Mouse (Mus musculus) spleen, adult 18-20 months (tissue): ENCODE data around the gene Coa7.

Source experiments
- DNase-seq, 2 experiments: peaks; one replicate each; pipeline ENCODE4 v3.0.0; 2022; ENCODE audit warnings: mixed read lengths in 2 of 2

The Coa7 gene

DNA sequence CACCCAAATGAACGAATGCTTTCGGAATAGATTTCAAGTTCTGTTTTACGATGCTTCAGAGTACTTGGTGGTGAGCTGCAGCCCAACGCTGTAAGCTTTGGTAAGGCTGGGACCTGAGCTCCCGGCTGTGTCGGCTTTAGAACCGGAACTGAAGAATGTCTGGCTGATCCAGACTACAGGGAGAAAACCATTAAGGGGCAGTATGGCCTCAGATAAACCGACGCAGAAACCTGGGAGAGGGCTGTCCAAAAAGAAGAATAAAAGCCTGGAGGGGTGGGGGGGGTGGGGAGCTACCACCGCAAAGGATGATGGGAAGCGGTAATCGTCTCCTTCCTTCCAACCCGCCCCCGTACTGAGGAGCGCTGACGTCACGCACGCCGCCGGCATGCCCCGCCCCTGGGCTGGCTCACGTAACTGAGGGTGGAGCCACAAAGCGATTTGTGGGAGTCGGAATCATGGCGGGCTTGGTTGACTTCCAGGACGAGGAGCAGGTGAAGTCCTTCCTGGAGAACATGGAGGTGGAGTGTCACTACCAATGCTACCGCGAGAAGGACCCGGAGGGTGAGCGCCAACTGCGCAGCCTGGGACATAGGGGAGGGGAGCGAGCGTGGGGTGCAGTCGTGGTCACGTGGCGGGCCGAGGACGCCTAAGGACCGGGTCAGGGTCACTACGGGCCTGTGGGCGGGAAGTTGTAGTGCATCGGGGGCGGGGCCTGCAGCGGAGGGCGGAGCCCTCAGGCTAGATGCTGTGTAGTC, at the start of gene Coa7:
Gene Coa7 (plus strand): TSS at position 411 of the 755 bp plus-strand sequence.
- DNase-seq = peak; percentile 94 to 96

GRCm38 (mm10) chr4:108300266-108300665, 27.7 kb upstream of the Coa7 start:
- peak in 1 of 2 experiments; percentile 21 for DNase-seq

DNA sequence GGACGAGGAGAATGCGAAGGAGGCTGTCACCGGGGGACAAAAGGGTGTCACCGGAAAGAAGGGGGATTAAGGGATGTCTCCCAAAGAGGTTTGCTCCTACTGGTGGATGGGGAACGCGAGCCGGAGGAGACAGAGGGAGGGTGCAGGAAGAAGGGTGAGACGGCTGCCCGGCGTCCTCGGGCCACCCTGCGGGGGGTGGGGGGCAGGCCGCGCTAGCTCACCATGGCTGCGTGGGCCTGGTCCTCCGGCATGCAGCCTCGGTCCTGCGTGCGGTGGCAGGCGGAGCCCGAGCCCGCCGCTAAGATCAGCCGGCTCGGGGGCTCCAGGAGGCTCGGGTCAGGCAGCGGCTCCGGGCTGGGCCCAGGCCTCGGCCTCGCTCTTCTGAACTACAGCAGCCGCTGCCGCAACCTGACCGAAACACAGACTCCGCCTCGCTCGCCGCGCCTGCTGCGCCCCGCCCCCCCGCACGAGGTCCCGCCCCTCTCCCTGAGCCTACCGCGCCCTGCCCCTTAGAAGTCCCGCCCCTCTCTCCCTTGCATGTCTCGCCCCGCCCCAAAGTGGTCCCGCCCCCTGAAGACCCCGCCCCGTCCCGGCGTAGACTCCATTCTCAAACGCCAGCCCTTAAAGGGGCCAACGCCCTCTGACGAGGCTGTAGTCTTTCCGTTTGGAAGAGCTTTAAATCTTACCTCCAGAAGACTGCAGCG, 27.1 kb upstream of the Coa7 start, which contains the start of gene Zyg11b:
Gene Zyg11b (minus strand): TSS at position 427 of the 704 bp plus-strand sequence.
- DNase-seq = peak; percentile 83 to 84

DNA sequence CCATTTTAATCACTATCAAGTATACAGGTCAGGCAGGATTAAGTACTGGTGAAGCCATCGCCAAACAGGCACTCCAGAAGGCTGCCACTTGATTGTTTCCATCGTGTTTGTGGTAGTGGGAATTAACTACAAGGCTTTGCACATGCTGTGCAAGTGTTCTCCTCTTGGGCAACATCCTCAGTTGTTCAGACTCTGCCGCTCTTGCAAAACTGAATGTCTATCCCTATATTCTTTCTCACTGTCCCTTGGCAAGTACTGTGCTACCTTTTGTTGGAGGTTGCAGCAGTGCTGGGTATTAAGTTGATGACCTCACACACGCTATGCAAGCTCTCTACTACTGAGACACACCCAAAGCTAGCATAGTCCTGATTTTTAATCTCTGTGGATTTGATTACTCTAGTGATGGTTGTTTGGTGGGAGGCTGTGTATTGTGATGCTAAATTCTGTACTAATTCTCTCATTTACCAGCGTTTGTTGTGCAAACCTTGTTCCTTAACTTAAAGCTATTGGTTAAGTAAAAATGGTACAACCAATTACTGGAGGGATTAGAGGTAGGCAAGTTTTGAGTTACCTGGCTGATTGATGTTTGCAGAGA, 25.5 kb upstream of the Coa7 start:
- DNase-seq = no peak

GRCm38 (mm10) chr4:108310706-108311105, 17.2 kb upstream of the Coa7 start:
- DNase-seq = peak; percentile 53 to 60

DNA sequence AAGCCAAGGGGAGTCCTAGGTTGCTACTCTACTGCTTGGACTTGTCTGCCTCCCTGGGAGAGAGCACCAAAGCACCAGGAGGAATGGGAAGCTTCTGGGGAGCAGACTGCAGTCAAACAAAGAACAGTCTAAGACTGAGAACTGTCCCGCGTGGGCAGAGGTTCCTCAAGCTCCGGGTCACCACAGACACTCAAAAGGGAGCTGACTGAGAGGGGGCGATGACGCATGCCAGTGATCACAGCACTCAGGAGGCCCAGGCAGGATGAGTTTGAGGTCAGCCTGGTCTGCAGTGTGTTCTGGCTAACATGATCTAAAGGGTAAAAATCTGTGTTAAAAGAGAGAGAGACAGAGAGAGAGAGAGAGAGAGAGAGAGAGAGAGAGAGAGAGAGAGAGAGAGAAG, 13.9 kb upstream of the Coa7 start:
- peak in 1 of 2 experiments; percentile 16 for DNase-seq

- no peak for DNase-seq
These were observed 10.0 kb upstream of the Coa7 start for GRCm38 (mm10) chr4:108317656-108318605.

GRCm38 (mm10) chr4:108318649-108319615, 9.0 kb upstream of the Coa7 start:
- DNase-seq = peak in 1 of 2 experiments; percentile 22

- no peak for DNase-seq
These were observed 8.2 kb upstream of the Coa7 start for GRCm38 (mm10) chr4:108319747-108320146.

DNA sequence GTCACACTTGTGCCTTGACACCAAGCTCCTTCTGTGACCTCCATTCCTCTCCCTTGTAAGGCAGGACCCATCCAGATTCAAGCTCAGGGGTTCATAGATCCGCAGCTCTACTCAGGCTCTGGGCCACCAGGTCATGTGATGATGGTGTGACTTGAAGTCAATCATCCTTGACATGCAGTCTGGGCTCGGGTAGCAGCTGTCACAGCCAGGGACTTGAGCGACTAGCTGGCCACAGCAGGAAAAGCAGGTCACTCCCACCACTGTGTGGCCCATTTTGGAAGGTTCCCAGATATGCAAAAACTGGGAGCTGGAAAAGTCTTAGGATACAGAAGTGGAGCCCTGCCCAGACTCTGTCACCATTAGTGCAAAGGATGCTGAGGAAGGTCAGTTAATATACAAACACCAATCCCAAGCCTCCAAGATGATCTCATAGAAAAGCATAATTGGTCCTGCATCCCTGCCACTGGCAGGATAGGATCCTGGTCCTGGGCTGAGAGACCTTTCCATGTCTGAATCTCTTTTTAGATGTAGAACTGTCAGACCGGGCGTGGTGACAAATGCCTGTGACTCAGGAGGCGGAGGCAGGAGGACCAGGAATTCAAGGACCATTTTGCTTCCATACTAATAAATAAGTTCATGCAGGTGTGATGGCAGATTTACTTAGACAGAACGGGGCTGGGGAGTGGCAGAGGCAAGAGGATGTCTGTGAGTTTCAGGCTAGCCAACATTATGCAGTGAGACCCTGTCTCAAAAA, 7.1 kb upstream of the Coa7 start:
- DNase-seq = peak; percentile 23 to 33

DNA sequence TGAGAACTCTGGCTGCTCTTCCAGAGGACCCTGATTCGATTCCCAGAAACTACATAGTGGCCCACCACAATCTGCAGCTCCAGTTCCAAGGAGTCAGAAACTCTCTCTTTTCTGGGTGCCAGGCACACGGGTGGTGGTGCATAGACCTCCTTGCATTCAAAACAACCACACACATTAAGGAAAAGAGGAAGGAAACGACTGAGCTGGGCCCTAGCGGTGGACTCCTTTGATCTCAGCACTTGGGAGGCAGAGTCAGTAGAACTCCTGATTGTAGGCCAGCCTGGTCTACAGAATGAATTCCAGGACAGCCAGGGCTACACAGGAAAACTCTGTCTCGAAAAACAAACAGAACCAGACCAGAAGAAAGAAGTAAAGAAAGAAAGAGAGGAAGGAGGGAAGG, 4.4 kb upstream of the Coa7 start:
- DNase-seq = no peak

DNA sequence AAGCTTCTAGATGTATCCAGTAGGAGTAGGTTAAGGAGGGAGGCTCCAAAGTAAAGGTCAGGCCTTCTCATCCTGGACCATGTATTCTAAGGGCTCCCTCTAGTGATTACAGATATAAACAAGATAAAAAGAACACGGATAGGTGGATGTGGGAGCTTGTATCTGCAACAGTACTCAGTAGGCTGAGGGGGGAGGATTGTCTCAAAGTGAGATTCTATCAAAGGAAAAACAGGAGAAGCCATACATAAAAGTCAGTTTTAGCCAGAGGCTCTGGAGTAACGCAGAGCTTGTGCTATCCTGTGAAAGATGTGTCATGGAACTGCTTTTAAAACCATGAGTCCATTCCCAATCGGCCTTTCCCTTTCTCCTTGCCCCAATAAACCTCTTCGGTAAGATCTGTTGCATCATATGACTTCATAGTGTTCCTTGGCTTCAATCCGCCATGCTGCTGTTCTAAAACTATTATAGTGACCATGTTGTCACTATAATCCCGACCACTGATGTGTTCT, 815 bp upstream of the Coa7 start:
- DNase-seq = peak in 1 of 2 experiments; percentile 14

DNA sequence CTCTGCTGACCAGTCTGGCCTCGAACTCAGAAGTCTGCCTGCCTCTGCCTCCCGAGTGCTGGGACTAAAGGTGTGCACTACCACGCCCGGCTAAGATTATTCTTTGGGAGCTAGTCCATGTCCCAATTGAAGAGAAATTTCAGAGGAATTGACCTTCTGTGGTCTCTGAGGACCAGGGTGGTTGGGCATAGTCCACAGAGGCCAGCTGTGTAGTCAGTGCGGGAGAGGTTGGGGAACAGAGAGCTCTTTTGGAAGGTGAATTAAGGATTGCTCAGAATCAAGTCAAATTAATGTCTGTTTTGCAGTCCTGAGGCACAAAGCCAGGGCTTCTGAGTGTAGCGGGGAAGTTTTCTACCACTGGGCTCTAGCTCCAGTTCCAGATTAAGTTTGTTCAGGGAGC, 1.9 kb downstream of the Coa7 start:
- DNase-seq = no peak

DNA sequence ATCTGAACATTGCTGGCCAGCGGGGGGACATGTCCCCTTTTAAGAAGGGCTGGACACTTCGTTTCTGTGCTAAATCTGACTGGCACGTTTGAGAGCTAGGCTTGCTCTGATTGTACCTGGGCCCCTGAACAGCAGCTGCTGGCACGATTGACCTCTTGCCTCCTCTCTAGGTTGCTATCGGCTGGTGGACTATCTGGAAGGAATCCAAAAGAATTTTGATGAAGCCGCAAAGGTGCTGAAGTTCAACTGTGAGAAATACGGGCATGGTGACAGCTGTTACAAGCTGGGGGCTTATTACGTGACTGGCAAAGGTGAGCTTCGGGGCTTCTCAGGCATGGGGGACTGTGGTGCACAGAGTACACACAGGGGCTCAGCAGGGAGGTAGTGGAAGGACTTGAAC, 4.1 kb downstream of the Coa7 start:
- DNase-seq = no peak

DNA sequence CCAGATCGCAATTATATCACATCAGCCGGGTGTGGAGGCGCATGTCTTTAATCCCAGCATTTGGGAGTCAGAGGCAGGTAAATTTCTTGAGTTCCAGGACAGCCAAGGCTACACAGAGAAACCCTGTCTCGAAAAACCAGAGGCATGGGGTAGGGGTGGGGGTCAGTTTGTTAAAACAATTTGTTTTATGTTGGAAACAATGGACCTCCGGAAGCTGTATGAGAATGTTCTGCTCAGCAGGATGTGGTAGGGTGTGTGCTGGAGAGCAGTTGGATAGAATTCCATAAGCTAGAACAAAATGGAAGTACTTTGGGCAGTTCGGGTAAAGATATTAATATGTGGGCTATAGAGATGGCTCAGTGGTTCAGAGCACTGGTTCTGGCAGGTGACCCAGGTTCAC, 7.5 kb downstream of the Coa7 start:
- no peak for DNase-seq

DNA sequence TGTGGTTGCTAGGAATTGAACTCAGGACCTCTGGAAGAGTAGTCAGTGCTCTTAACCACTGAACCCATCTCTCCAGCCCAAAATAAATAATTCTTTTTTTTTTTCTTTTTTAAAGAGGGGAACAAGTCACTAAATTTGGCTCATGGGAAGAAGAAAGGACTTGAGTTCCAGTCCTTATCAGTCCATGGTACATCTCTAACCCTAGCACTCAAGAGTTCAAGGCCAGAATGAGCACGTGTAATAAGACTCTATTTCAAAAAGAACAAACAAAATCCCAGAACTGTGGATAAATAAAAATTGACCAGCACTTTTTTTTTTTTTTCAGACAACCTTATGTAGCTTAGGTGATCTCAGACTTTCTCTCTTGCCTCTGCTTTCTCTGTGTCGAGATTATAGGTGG, 8.8 kb downstream of the Coa7 start:
- no peak for DNase-seq

DNA sequence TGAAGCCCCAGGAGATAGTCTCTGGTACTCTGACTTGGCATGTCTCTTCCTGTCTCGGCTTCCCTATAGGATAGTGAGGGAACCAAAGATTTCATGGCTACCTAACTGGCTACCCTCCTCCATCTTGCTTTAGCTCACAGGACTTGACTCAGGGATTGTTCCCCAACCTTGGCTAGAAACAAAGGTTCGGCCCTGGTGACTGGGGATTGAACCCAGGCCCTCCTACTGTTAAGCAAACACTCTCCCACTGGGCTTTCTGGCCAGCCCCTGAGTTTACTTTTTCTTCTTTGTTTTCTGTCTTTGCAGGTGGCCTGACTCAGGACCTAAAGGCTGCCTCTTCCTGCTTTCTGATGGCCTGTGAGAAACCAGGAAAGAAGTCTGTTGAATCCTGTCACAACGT, 9.9 kb downstream of the Coa7 start:
- DNase-seq = no peak

DNA sequence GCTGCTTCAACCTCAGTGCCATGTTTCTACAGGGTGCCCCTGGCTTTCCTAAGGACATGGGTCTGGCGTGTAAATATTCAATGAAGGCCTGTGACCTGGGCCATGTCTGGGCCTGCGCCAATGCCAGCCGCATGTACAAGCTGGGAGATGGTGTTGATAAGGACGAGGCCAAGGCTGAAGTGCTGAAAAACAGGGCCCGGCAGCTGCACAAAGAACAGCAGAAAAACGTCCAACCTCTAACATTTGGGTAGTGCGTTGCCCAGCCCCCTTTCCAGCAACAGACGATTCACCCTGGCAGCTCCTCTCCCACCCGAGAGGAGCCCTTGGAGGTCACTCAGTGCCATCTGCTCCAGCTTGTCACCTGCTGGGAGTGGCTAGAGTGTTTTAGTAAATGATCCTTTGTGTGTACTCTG, 10.4 kb downstream of the Coa7 start:
- no peak for DNase-seq

GRCm38 (mm10) chr4:108338811-108339210, 10.9 kb downstream of the Coa7 start:
- no peak for DNase-seq

DNA sequence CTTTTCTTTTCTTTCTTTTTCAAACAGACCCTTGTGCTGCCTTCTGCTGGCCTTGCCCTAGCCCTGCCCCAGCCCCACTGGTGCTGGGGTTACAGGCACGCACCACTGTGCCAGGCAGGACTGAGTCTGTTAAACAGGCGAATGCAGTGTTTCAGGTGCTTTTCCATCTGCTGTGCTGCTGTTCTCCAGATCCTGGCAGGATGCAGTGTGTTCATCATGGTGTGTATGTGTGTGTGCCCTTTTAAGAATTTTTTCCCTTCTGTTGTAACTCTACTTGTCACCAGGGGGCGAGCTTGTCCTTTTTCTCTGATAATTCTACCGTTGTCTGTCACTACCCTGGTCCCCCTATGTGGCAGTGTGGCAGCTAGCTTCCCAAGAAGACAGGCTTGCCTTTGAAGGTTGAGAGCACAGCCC, 11.3 kb downstream of the Coa7 start:
- DNase-seq = peak in 1 of 2 experiments; percentile 58
